Mouse (Mus musculus) monocyte, adult 5-6 weeks (primary cell): ENCODE data around the gene Nkg7. TPM values are rescaled to one million over a fixed set of nuclear protein-coding genes. Genes with fewer than 3 reads are reported as not detected.

Experiments
- ATAC-seq: fragments of 153-309, 156-312 bp; replicated peaks from 2 replicates; pipeline ENCODE4 v1.8.0; 2017; ENCODE audit warnings: mild to moderate bottlenecking; ENCODE audit not compliant: low TSS enrichment, insufficient number of reproducible peaks, severe bottlenecking, poor library complexity, low FRiP score
- total RNA-seq: library from RNA; stranded (forward); fragments of 200-1000, 200-491, 200-594 nt; gene quantifications from 3 replicates; pipeline ENCODE4 v1.2.3, GENCODE M21; 2017

Gene Nkg7
- total RNA-seq, 1 experiment from 2014 or later, result 289 TPM

- ATAC-seq, result no peak
These were observed 5.8 kb downstream of the Nkg7 start for GRCm38 (mm10) chr7:43442684-43443083.

DNA sequence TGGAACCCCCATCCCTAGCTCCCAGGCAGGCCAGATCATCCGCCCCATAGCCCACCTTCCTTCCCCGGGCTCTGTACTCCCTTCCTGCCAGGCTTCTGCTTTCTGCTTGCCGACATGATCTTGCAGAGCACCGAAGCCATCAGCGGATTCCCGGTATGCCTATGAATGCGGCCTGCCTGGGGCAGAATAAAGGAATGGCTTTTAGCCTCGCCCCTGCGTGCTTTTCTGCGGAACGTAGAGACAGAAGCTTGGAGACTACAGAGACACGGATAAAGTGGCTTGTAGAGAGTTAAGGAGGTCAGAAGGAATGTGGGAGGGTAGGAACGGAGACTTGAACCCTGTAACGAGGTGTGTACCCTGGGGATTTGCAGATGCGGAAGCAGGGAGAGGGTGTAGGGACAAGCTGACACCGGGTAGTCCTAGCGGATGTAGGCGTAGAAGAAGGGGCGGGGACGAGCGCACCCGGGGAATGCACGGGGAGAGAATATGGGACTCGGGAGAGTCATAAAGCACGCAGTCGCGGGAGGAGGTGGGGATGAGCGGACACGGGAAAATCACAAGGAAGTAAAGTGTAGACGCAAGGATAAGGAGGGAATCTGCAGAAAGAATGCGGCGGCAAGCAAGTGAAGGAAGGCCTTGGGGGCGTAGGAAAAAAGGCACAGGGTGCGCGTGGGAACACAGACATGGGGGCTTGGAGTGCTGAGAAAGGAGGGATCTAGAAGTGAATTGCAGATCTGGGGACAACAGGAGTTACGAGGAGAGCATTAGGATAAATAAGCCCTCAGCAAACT, 6.4 kb downstream of the Nkg7 start:
- peak; percentile 59 for ATAC-seq

- peak; percentile 94 for ATAC-seq
These were observed 7.0 kb downstream of the Nkg7 start, which contains the start of the genes Etfb and Gm45233 for GRCm38 (mm10) chr7:43443917-43444293. Gene Etfb, plus strand, starts transcription at chr7:43444083. Gene Gm45233, plus strand, starts transcription at chr7:43444128.

DNA sequence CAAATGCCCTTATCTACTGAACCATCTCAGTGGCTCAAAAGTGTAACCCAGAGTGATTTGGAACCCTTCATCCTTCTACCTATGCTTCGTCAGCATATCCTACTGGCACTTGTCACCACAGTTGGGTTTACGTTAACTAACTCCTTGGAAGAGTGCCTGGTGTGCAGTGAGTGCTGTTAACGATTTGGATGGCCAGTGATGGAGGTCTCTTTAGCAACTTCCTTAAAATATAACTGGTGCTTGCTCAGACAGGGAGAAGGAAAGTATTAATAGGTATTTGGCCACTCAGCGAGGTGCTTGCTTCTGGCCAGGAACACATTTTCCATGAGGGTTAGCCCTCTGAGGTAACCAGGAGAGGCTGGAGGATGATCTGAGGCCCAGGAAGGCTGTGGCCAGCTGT, 10.9 kb downstream of the Nkg7 start:
- ATAC-seq, result no peak

DNA sequence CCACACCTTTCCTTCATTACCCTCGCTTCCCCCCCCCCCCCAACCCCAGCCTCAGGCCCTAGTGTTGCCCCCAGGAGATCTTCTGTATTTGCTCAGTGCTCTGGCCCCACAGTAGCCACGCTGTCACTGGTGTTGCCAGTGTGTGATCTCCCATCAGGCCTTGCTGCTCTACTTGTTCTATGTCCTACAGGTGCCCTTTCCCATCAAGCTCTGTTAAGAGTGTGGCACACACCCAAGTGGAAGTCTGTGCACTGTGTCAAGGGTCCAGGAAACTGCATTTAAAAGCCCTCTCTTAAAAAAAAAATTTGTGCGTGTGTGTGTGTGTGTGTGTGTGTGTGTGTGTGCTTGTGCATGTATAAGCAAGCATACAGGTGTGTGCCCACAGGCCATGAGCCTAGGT, 11.4 kb downstream of the Nkg7 start:
- ATAC-seq, result no peak

- no peak for ATAC-seq
These were observed 12.9 kb downstream of the Nkg7 start for GRCm38 (mm10) chr7:43449811-43450210.

GRCm38 (mm10) chr7:43451726-43452125, 14.9 kb downstream of the Nkg7 start:
- ATAC-seq, result no peak

GRCm38 (mm10) chr7:43452609-43453008, 15.7 kb downstream of the Nkg7 start:
- peak; percentile 44 for ATAC-seq

DNA sequence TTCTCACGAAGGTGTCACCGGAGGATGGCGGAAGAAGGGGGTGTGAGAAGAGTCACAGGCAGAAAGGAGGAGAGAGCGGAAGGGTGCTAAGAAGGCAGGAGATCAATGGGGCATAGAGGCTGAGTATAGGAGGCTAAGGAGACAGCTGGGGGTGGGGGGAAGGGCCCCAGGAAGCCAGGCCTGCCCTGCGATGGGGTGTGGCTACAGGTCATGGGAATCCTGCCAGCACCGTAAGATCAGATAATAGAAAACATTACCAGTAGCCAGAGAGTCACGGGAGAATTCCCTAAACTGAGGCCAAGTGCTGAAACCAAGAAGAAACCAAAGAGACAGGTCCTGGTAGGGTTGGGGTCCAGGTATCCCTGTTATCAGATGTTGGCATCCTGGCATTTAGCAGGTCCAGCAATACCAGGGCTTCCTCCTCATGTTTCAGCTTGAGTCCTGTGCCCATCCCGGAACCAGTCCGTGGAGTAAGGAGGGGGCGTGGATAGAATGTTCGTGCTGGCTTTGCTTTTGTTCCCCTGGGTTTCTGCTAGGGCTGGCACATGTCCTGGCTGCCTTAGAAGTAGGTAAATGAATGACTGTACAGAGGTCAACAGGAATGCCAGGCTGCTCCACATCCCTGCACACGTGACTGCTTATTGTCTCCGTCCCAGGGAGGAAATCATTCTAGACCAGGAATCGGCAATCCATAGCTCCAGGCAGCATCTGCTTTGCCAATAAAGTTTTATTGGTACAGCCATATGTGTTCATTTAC, 16.9 kb downstream of the Nkg7 start:
- ATAC-seq, result no peak

GRCm38 (mm10) chr7:43454371-43454770, 17.5 kb downstream of the Nkg7 start:
- no peak for ATAC-seq

DNA sequence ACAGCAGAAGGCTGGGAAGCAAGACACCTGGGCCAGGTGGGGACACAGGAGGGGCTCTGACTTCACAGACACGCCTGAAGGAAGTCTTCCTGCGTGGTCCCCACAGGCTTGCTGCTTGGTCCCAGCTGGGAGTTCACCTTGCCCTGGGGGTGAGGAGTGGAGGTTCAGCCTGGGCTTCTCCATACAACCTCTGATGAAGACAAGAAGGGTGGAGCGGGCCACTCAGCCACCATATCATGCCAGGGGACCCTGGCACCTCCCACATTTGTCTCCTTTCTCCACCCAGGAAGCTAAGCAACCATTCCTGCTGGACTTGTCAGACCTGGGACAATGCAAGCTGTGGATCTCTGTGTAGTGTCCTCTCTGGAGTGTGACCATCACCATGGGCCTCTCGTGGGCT, 26.0 kb downstream of the Nkg7 start, which contains the start of gene Vsig10l:
Gene Vsig10l, plus strand, starts transcription at position 301 of the 400 bp plus-strand sequence.
- ATAC-seq, result no peak

DNA sequence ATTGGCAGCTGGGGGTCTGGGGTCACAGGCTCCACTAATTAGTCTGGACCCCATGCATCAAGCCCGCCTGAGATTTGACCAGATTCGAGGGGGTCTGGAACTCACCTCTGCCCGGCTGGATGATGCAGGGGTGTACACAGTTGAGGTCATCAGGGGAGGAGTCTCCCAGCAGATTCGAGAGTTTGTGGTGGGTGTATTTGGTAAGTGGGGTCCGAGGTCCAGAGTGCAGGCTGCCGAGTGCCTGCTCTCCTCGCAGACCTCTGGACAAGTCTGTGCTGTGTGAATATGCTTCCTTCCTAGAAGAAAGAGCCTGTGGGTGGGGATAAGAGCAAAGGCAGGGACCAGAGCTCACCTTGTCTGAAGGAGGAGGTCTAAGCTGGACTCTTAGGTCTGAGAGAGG, 27.1 kb downstream of the Nkg7 start:
- no peak for ATAC-seq

GRCm38 (mm10) chr7:43464864-43465343, 28.0 kb downstream of the Nkg7 start:
- ATAC-seq, result no peak

GRCm38 (mm10) chr7:43465344-43466098, 28.6 kb downstream of the Nkg7 start:
- peak; percentile 89 for ATAC-seq

DNA sequence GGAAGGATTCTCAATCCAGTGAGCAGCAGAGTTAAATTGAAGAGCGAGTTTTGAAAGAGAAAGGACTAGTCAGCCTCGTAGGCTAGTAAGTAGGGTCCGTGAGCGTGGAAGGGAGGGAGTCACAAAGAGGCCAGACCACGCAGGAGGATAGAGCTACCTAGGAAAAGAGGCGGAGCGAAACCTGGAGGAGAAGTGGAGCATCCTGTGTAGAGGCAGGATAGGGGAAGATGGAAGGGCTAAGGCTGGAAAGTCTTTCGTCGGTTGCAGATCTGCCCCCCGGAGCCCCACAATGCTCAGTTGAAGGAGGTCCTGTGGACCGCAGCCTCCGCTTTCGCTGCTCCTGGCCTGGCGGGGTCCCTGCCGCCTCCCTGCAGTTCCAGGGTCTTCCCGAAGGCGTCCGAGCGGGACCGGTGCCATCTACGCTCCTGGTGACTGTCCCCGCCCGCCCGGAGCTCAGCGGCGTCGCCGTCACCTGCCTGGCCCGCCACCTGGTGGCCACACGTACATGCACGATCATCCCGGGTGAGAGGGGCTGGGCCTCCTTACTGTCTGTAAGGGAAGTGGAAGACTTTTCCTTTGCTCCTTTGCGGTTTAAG, 29.3 kb downstream of the Nkg7 start:
- ATAC-seq, result peak; percentile 30; the same call in 1 of the 2 replicates

DNA sequence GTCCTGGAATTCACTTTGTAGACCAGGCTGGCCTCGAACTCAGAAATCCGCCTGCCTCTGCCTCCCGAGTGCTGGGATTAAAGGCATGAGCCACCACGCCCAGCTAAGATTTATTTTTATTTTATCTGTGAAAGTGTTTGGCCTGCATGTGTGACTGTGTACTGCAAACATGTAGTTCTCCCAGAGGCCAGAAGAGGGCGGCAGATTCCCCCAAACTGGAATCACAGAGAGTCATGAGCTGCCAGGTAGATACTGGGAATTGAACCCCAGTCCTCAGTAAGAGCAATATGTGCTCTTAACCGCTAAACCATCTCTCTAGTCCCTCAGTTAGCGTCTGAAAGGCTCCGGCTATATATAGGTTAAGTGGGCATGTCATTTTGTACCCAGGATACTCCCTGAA, 33.5 kb downstream of the Nkg7 start:
- no peak for ATAC-seq

GRCm38 (mm10) chr7:43475706-43476105, 38.8 kb downstream of the Nkg7 start:
- ATAC-seq, result no peak

GRCm38 (mm10) chr7:43476376-43476775, 39.5 kb downstream of the Nkg7 start:
- no peak for ATAC-seq

GRCm38 (mm10) chr7:43481191-43481590, 44.3 kb downstream of the Nkg7 start:
- no peak for ATAC-seq
